Mouse (Mus musculus) heart, adult 8-10 months (tissue): ENCODE results near the gene Fam171a1. TPM values are rescaled to one million over a fixed set of nuclear protein-coding genes. Genes with fewer than 3 reads are reported as not detected.

ENCODE experiments used
- DNase-seq: peaks from one replicate; pipeline ENCODE4 v3.0.0; 2022; ENCODE audit warnings: low spot score
- total RNA-seq, 4 experiments: library from RNA; stranded (reverse); gene quantifications; 2 replicates each; pipeline ENCODE4 v1.2.4; 2022

Fam171a1 gene
- 10 to 100 TPM; 12.1 to 16.7 (median 14.0) TPM for total RNA-seq

GRCm38 (mm10) chr2:3113866-3114265 is at the start of gene Fam171a1:
TSS of gene Fam171a1 (plus strand) at chr2:3114224.
- no peak for DNase-seq

- no peak for DNase-seq
Measured at GRCm38 (mm10) chr2:3069140-3069539, 44.9 kb upstream of the Fam171a1 start.

GRCm38 (mm10) chr2:3088361-3088760 is 25.7 kb upstream of the Fam171a1 start:
- peak; percentile 28 for DNase-seq

- peak; percentile 41 for DNase-seq
Measured at GRCm38 (mm10) chr2:3089274-3089673, 24.8 kb upstream of the Fam171a1 start.

- DNase-seq: no peak
Measured at GRCm38 (mm10) chr2:3096101-3096500, 17.9 kb upstream of the Fam171a1 start.

- DNase-seq: no peak
Measured at GRCm38 (mm10) chr2:3099971-3100370, 14.1 kb upstream of the Fam171a1 start.

GRCm38 (mm10) chr2:3101292-3101957 is 12.6 kb upstream of the Fam171a1 start:
- DNase-seq: no peak

GRCm38 (mm10) chr2:3102360-3102759 is 11.7 kb upstream of the Fam171a1 start:
- peak; percentile 49 for DNase-seq

- no peak for DNase-seq
Measured at GRCm38 (mm10) chr2:3107471-3107870, 6.6 kb upstream of the Fam171a1 start.

- DNase-seq: no peak
Measured at GRCm38 (mm10) chr2:3108431-3108830, 5.6 kb upstream of the Fam171a1 start.

- peak; percentile 47 for DNase-seq
Measured at GRCm38 (mm10) chr2:3108834-3109233, 5.2 kb upstream of the Fam171a1 start.

- no peak for DNase-seq
Measured at GRCm38 (mm10) chr2:3117855-3118202, 3.8 kb downstream of the Fam171a1 start.

GRCm38 (mm10) chr2:3118203-3118941 is 4.3 kb downstream of the Fam171a1 start:
- peak; percentile 81 for DNase-seq

- DNase-seq: no peak
Measured at GRCm38 (mm10) chr2:3118969-3119368, 4.9 kb downstream of the Fam171a1 start.

- DNase-seq: no peak
Measured at GRCm38 (mm10) chr2:3119371-3119935, 5.4 kb downstream of the Fam171a1 start.

- DNase-seq: peak; percentile 29
Measured at GRCm38 (mm10) chr2:3122571-3122970, 8.5 kb downstream of the Fam171a1 start.

GRCm38 (mm10) chr2:3127256-3127883 is 13.3 kb downstream of the Fam171a1 start:
- no peak for DNase-seq

GRCm38 (mm10) chr2:3128344-3128871 is 14.4 kb downstream of the Fam171a1 start:
- no peak for DNase-seq

GRCm38 (mm10) chr2:3128910-3129309 is 14.9 kb downstream of the Fam171a1 start:
- DNase-seq: peak; percentile 58

- no peak for DNase-seq
Measured at GRCm38 (mm10) chr2:3132473-3132872, 18.4 kb downstream of the Fam171a1 start.

GRCm38 (mm10) chr2:3134580-3135296 is 20.7 kb downstream of the Fam171a1 start:
- DNase-seq: no peak
